Mouse (Mus musculus) heart, postnatal 10 days (tissue): ENCODE results near the gene Slc16a9. TPM values are rescaled to one million over a fixed set of nuclear protein-coding genes. Genes with fewer than 3 reads are reported as not detected.

ENCODE experiments used
- DNase-seq, 2 experiments: peaks; one replicate each; pipeline ENCODE4 v3.0.0; 2021
- intact Hi-C: fragments of 180-260 bp; cut with DNase I; formaldehyde crosslinking; loops from one replicate; pipeline ENCODE4 v1.15.1; 2025
- total RNA-seq, 2 experiments: library from RNA; stranded (reverse); gene quantifications; 2 replicates each; pipeline ENCODE4 v1.2.3; 2021

Gene Slc16a9
- total RNA-seq, 2 experiments from 2014 or later: 2.5 to 3.0 TPM

GRCm38 (mm10) chr10:70245559-70245945 lies 652 bp downstream of the Slc16a9 start:
- peak in 1 of 2 experiments; percentile 22 for DNase-seq
- intact Hi-C loops: no loop called here

- intact Hi-C loops: no loop called here
- DNase-seq: no peak
These were observed 1.2 kb downstream of the Slc16a9 start for GRCm38 (mm10) chr10:70246076-70246475.

GRCm38 (mm10) chr10:70250354-70250753 lies 5.5 kb downstream of the Slc16a9 start:
- intact Hi-C loops: no loop called here
- no peak for DNase-seq

- no peak for DNase-seq
- intact Hi-C loops: no loop called here
These were observed 5.9 kb downstream of the Slc16a9 start for GRCm38 (mm10) chr10:70250766-70251165.

GRCm38 (mm10) chr10:70254666-70255065 lies 9.8 kb downstream of the Slc16a9 start:
- DNase-seq: no peak
- intact Hi-C loops: no loop called here

GRCm38 (mm10) chr10:70255601-70256210 lies 10.8 kb downstream of the Slc16a9 start:
- no peak for DNase-seq
- intact Hi-C loops: no loop called here

- intact Hi-C loops: no loop called here
- DNase-seq: no peak
These were observed 12.1 kb downstream of the Slc16a9 start for GRCm38 (mm10) chr10:70257029-70257428.

- intact Hi-C loops: no loop called here
- no peak for DNase-seq
These were observed 16.0 kb downstream of the Slc16a9 start for GRCm38 (mm10) chr10:70260904-70261303.

- intact Hi-C loops: no loop called here
- no peak for DNase-seq
These were observed 17.2 kb downstream of the Slc16a9 start for GRCm38 (mm10) chr10:70262051-70262450.

- intact Hi-C loops: no loop called here
- no peak for DNase-seq
These were observed 18.8 kb downstream of the Slc16a9 start for GRCm38 (mm10) chr10:70263681-70264189.

- intact Hi-C loops: no loop called here
- DNase-seq: no peak
These were observed 19.6 kb downstream of the Slc16a9 start for GRCm38 (mm10) chr10:70264337-70265036.

- no peak for DNase-seq
- intact Hi-C loops: no loop called here
These were observed 21.6 kb downstream of the Slc16a9 start for GRCm38 (mm10) chr10:70266501-70266900.

GRCm38 (mm10) chr10:70268581-70269446 lies 23.9 kb downstream of the Slc16a9 start:
- DNase-seq: no peak
- intact Hi-C loops: no loop called here

- intact Hi-C loops: no loop called here
These were observed 24.5 kb downstream of the Slc16a9 start for GRCm38 (mm10) chr10:70269447-70269787.

GRCm38 (mm10) chr10:70276678-70277077 lies 31.8 kb downstream of the Slc16a9 start:
- DNase-seq: no peak
- intact Hi-C loops: no loop called here

More at GRCm38 (mm10) chr10:70269447-70269787, 24.5 kb downstream of the Slc16a9 start:
- no peak for DNase-seq

GRCm38 (mm10) chr10:70279349-70279748 lies 34.4 kb downstream of the Slc16a9 start:
- no peak for DNase-seq
- intact Hi-C loops: no loop called here

- intact Hi-C loops: no loop called here
- peak; percentile 48 to 51 for DNase-seq
These were observed 42.9 kb downstream of the Slc16a9 start for GRCm38 (mm10) chr10:70287825-70288235.

- DNase-seq: no peak
- intact Hi-C loops: no loop called here
These were observed 43.8 kb downstream of the Slc16a9 start for GRCm38 (mm10) chr10:70288406-70289327.

- intact Hi-C loops: no loop called here
- DNase-seq: no peak
These were observed 47.1 kb downstream of the Slc16a9 start for GRCm38 (mm10) chr10:70292014-70292413.

- DNase-seq: no peak
- intact Hi-C loops: no loop called here
These were observed 49.2 kb downstream of the Slc16a9 start for GRCm38 (mm10) chr10:70294094-70294493.
